Comparison of ENCODE assay signal across 10 mouse cellular contexts in genomic region chr15:101497181-101497580, GRCm38 (mm10). TPM values are rescaled to one million over a fixed set of nuclear protein-coding genes. Genes with fewer than 3 reads are reported as not detected.
DNase-seq lines count a peak whose midpoint lies in the region; ATAC-seq and TF ChIP-seq lines count a peak whose summit lies in the region.
"Had no signal": no experiment of that assay in that cellular context is flagged by ENCODE, and none has a peak within 500 bp of the region (broad histone marks: within the 10 kb centered on the region; RNA-seq: fewer than 3 reads in every experiment).

No protein-coding gene starts in this region.

- H3K4me3 ChIP-seq in forebrain, embryonic 11.5 days (ENCODE audit: low read depth, low read length): no peak overlapping the region
- no peak overlapping the region for H3K4me3 ChIP-seq in forebrain, embryonic 10.5 days
- H3K4me3 ChIP-seq in midbrain, embryonic 14.5 days (replicated peaks; ENCODE audit: low read depth, low read length): no peak overlapping the region
- H3K4me3 ChIP-seq in midbrain, embryonic 15.5 days: no peak overlapping the region
- no peak overlapping the region for H3K4me3 ChIP-seq in cortical plate, adult 2 months (ENCODE audit: insufficient read depth, low read length)
- H3K4me3 ChIP-seq: heart, embryonic 15.5 days had no signal

- no peak for ATAC-seq in forebrain, embryonic 11.5 days (replicated peaks; ENCODE audit: low FRiP score)
- no peak for ATAC-seq in midbrain, embryonic 14.5 days (ENCODE audit: low FRiP score, low TSS enrichment)
- ATAC-seq in midbrain, embryonic 15.5 days (replicated peaks): no peak
- no peak for ATAC-seq in erythroid progenitor cell, adult 5-6 weeks (replicated peaks; ENCODE audit: low FRiP score, poor library complexity, severe bottlenecking)

- H3K4me1 ChIP-seq in forebrain, embryonic 11.5 days (replicated peaks; ENCODE audit: control insufficient read depth, insufficient read depth, low read length): no peaks in the 10 kb centered on the region
- 0 out of 2 replicates have a peak, but pooled peaks cover 12% of the 10 kb centered on the region for H3K4me1 ChIP-seq in forebrain, embryonic 10.5 days
- no peaks in the 10 kb centered on the region for H3K4me1 ChIP-seq in midbrain, embryonic 14.5 days (ENCODE audit: control insufficient read depth, insufficient read depth, low read length)
- H3K4me1 ChIP-seq in midbrain, embryonic 15.5 days: no peaks in the 10 kb centered on the region
- H3K4me1 ChIP-seq in cortical plate, adult 2 months (ENCODE audit: control insufficient read depth, insufficient read depth, low read length): no peaks in the 10 kb centered on the region

- H3K27ac ChIP-seq in forebrain, embryonic 11.5 days (ENCODE audit: low read depth, low read length): no peak overlapping the region
- no peak overlapping the region for H3K27ac ChIP-seq in forebrain, embryonic 10.5 days
- H3K27ac ChIP-seq in midbrain, embryonic 14.5 days (replicated peaks; ENCODE audit: low read depth, low read length): no peak overlapping the region
- no peak overlapping the region for H3K27ac ChIP-seq in midbrain, embryonic 15.5 days
- no peak overlapping the region for H3K27ac ChIP-seq in cortical plate, adult 2 months (ENCODE audit: insufficient read depth, low read length)
- H3K27ac ChIP-seq: heart, embryonic 15.5 days had no signal

- TF ChIP-seq CTCF in cortical plate, adult 2 months (IDR thresholded peaks at IDR 0.05; ENCODE audit: extremely low read depth, insufficient read depth, low read length): peak; percentile 48

- no peaks in the 10 kb centered on the region for H3K9me3 ChIP-seq in forebrain, embryonic 11.5 days (ENCODE audit: control insufficient read depth, low read length)
- H3K9me3 ChIP-seq in forebrain, embryonic 10.5 days: no peaks in the 10 kb centered on the region
- H3K9me3 ChIP-seq in midbrain, embryonic 14.5 days (ENCODE audit: control insufficient read depth, low read length): no peaks in the 10 kb centered on the region
- H3K9me3 ChIP-seq in midbrain, embryonic 15.5 days: no peaks in the 10 kb centered on the region
- H3K9me3 ChIP-seq: heart, embryonic 15.5 days had no signal

- no peaks in the 10 kb centered on the region for H3K27me3 ChIP-seq in forebrain, embryonic 11.5 days (ENCODE audit: control insufficient read depth, insufficient read depth, low read length)
- H3K27me3 ChIP-seq in forebrain, embryonic 10.5 days (ENCODE audit: poor library complexity, severe bottlenecking): no peaks in the 10 kb centered on the region
- H3K27me3 ChIP-seq in midbrain, embryonic 14.5 days (ENCODE audit: control insufficient read depth, insufficient read depth, low read length): no peaks in the 10 kb centered on the region
- no peaks in the 10 kb centered on the region for H3K27me3 ChIP-seq in midbrain, embryonic 15.5 days (replicated peaks)

- no peak overlapping the region for H3K4me2 ChIP-seq in forebrain, embryonic 11.5 days (ENCODE audit: low read depth, low read length, severe bottlenecking)
- no peak overlapping the region for H3K4me2 ChIP-seq in midbrain, embryonic 14.5 days (ENCODE audit: low read length)
- no peak overlapping the region for H3K4me2 ChIP-seq in midbrain, embryonic 15.5 days
- H3K4me2 ChIP-seq: heart, embryonic 15.5 days had no signal

- TF ChIP-seq POLR2A in cortical plate, adult 2 months (IDR thresholded peaks at IDR 0.05; ENCODE audit: extremely low read depth, insufficient read depth, low read length): no peak

- H3K36me3 ChIP-seq in forebrain, embryonic 11.5 days (ENCODE audit: control insufficient read depth, insufficient read depth, low read length): no peaks in the 10 kb centered on the region
- no peaks in the 10 kb centered on the region for H3K36me3 ChIP-seq in forebrain, embryonic 10.5 days (replicated peaks)
- no peaks in the 10 kb centered on the region for H3K36me3 ChIP-seq in midbrain, embryonic 14.5 days (ENCODE audit: control insufficient read depth, insufficient read depth, low read length)
- H3K36me3 ChIP-seq in midbrain, embryonic 15.5 days (replicated peaks): no peaks in the 10 kb centered on the region
- H3K36me3 ChIP-seq: G1E; heart, embryonic 15.5 days had no signal

- H3K9ac ChIP-seq in forebrain, embryonic 11.5 days (ENCODE audit: low read length): no peak overlapping the region
- no peak overlapping the region for H3K9ac ChIP-seq in midbrain, embryonic 14.5 days (replicated peaks; ENCODE audit: low read length)
- no peak overlapping the region for H3K9ac ChIP-seq in midbrain, embryonic 15.5 days
- H3K9ac ChIP-seq: heart, embryonic 15.5 days had no signal

- 68% methylated on average over 2 of the region's 2 CpGs for WGBS in forebrain, embryonic 11.5 days
- 76% methylated on average over 2 of the region's 2 CpGs for WGBS in forebrain, embryonic 10.5 days
- 66% methylated on average over 2 of the region's 2 CpGs for WGBS in midbrain, embryonic 14.5 days
- WGBS in midbrain, embryonic 15.5 days: 76% methylated on average over 2 of the region's 2 CpGs

- DNase-seq in forebrain, embryonic 11.5 days (ENCODE audit: low spot score): peak; percentile 60
- no peak for DNase-seq in forebrain, embryonic 10.5 days (ENCODE audit: extremely low spot score, low spot score)
- DNase-seq in midbrain, embryonic 14.5 days: peak; percentile 17
- DNase-seq in kidney, postnatal 4 days: peak; percentile 29 to 48
- no peak for DNase-seq in testis, postnatal 14 days (ENCODE audit: low spot score)

RNA-seq across cellular contexts. Expression of gene Krt83, which starts 5.9 kb away (rescaled TPM):
- polyA plus RNA-seq in forebrain, embryonic 11.5 days (2014; fragmentation: Nextera tagmentation; extraction: Ambion mirVana): 0.27 TPM in 1 of 2 replicates, not detected in the other
- not detected in 2 replicates for polyA plus RNA-seq in forebrain, embryonic 10.5 days (2016; fragmentation: Nextera tagmentation; extraction: Ambion mirVana)
- polyA plus RNA-seq in midbrain, embryonic 14.5 days (2014; fragmentation: Nextera tagmentation; extraction: Ambion mirVana): not detected in 2 replicates
- not detected in 2 replicates for polyA plus RNA-seq in midbrain, embryonic 15.5 days (2015; fragmentation: Nextera tagmentation; extraction: Ambion mirVana)
- not detected in 2 replicates for polyA plus RNA-seq in cortical plate, adult 2 months (2012; rRNA removed)
- total RNA-seq in erythroid progenitor cell, adult 5-6 weeks (2015; ENCODE audit: low replicate concordance): not detected in 2 replicates
- total RNA-seq in erythroid progenitor cell, adult 5-6 weeks (2017; ENCODE audit: low replicate concordance): not detected in 2 replicates
- total RNA-seq: G1E had no signal
- polyA plus RNA-seq: G1E; heart, embryonic 15.5 days had no signal

RNA-seq across cellular contexts. Expression of gene Gm49425, which starts 19.9 kb away (rescaled TPM):
- not detected in 2 replicates for polyA plus RNA-seq in forebrain, embryonic 11.5 days (2014; fragmentation: Nextera tagmentation; extraction: Ambion mirVana)
- not detected in 2 replicates for polyA plus RNA-seq in forebrain, embryonic 10.5 days (2016; fragmentation: Nextera tagmentation; extraction: Ambion mirVana)
- polyA plus RNA-seq in midbrain, embryonic 14.5 days (2014; fragmentation: Nextera tagmentation; extraction: Ambion mirVana): not detected in 2 replicates
- not detected in 2 replicates for polyA plus RNA-seq in midbrain, embryonic 15.5 days (2015; fragmentation: Nextera tagmentation; extraction: Ambion mirVana)
- not detected in 2 replicates for polyA plus RNA-seq in cortical plate, adult 2 months (2012; rRNA removed)
- total RNA-seq in erythroid progenitor cell, adult 5-6 weeks (2015; ENCODE audit: low replicate concordance): not detected in 2 replicates
- not detected in 2 replicates for total RNA-seq in erythroid progenitor cell, adult 5-6 weeks (2017; ENCODE audit: low replicate concordance)
- total RNA-seq: G1E had no signal
- polyA plus RNA-seq: G1E; heart, embryonic 15.5 days had no signal

RNA-seq across cellular contexts. Expression of gene Krt86, which starts 23.9 kb away (rescaled TPM):
- polyA plus RNA-seq in forebrain, embryonic 11.5 days (2014; fragmentation: Nextera tagmentation; extraction: Ambion mirVana): not detected in 2 replicates
- 0.07 TPM in 1 of 2 replicates, not detected in the other for polyA plus RNA-seq in forebrain, embryonic 10.5 days (2016; fragmentation: Nextera tagmentation; extraction: Ambion mirVana)
- polyA plus RNA-seq in midbrain, embryonic 14.5 days (2014; fragmentation: Nextera tagmentation; extraction: Ambion mirVana): 0.11 and 0.12 TPM in 2 replicates
- 0.17 TPM in 1 of 2 replicates, not detected in the other for polyA plus RNA-seq in midbrain, embryonic 15.5 days (2015; fragmentation: Nextera tagmentation; extraction: Ambion mirVana)
- polyA plus RNA-seq in cortical plate, adult 2 months (2012; rRNA removed): not detected in 2 replicates
- total RNA-seq in erythroid progenitor cell, adult 5-6 weeks (2015; ENCODE audit: low replicate concordance): not detected in 2 replicates
- not detected in 2 replicates for total RNA-seq in erythroid progenitor cell, adult 5-6 weeks (2017; ENCODE audit: low replicate concordance)
- polyA plus RNA-seq: G1E; heart, embryonic 15.5 days had no signal

RNA-seq across cellular contexts. Expression of gene Krt81, which starts 33.6 kb away (rescaled TPM):
- polyA plus RNA-seq in forebrain, embryonic 11.5 days (2014; fragmentation: Nextera tagmentation; extraction: Ambion mirVana): not detected in 2 replicates
- not detected in 2 replicates for polyA plus RNA-seq in forebrain, embryonic 10.5 days (2016; fragmentation: Nextera tagmentation; extraction: Ambion mirVana)
- polyA plus RNA-seq in midbrain, embryonic 14.5 days (2014; fragmentation: Nextera tagmentation; extraction: Ambion mirVana): not detected in 2 replicates
- polyA plus RNA-seq in midbrain, embryonic 15.5 days (2015; fragmentation: Nextera tagmentation; extraction: Ambion mirVana): 0.12 TPM in 1 of 2 replicates, not detected in the other
- polyA plus RNA-seq in cortical plate, adult 2 months (2012; rRNA removed): not detected in 2 replicates
- 0.84 TPM in 1 of 2 replicates, not detected in the other for total RNA-seq in erythroid progenitor cell, adult 5-6 weeks (2015; ENCODE audit: low replicate concordance)
- not detected in 2 replicates for total RNA-seq in erythroid progenitor cell, adult 5-6 weeks (2017; ENCODE audit: low replicate concordance)
- total RNA-seq: G1E had no signal
- polyA plus RNA-seq: G1E; heart, embryonic 15.5 days had no signal

RNA-seq across cellular contexts. Expression of gene Krt84, which starts 35.4 kb away (rescaled TPM):
- not detected in 2 replicates for polyA plus RNA-seq in forebrain, embryonic 11.5 days (2014; fragmentation: Nextera tagmentation; extraction: Ambion mirVana)
- not detected in 2 replicates for polyA plus RNA-seq in forebrain, embryonic 10.5 days (2016; fragmentation: Nextera tagmentation; extraction: Ambion mirVana)
- not detected in 2 replicates for polyA plus RNA-seq in midbrain, embryonic 14.5 days (2014; fragmentation: Nextera tagmentation; extraction: Ambion mirVana)
- not detected in 2 replicates for polyA plus RNA-seq in midbrain, embryonic 15.5 days (2015; fragmentation: Nextera tagmentation; extraction: Ambion mirVana)
- not detected in 2 replicates for polyA plus RNA-seq in cortical plate, adult 2 months (2012; rRNA removed)
- total RNA-seq in erythroid progenitor cell, adult 5-6 weeks (2015; ENCODE audit: low replicate concordance): not detected in 2 replicates
- not detected in 2 replicates for total RNA-seq in erythroid progenitor cell, adult 5-6 weeks (2017; ENCODE audit: low replicate concordance)
- polyA plus RNA-seq: G1E; heart, embryonic 15.5 days had no signal

Comparison
In these comparisons a context has a peak if more than half of its experiments do, and no peak if none do; other contexts are left out.
1. DNase-seq: peak in forebrain, embryonic 11.5 days (single experiment), midbrain, embryonic 14.5 days (single experiment) and kidney, postnatal 4 days (2 of 2); none in forebrain, embryonic 10.5 days (single experiment) and testis, postnatal 14 days (single experiment).